Mouse (Mus musculus): ENCODE data around the gene Has1.
A peak's percentile ranks its signal among the peaks of the same experiment; 100 is the strongest.
"Not testable (repeated sequence)": the region's sequence is repeated elsewhere in the genome, so short reads cannot be mapped to it uniquely, and the experiment has no call there.

Has1 gene

DNA sequence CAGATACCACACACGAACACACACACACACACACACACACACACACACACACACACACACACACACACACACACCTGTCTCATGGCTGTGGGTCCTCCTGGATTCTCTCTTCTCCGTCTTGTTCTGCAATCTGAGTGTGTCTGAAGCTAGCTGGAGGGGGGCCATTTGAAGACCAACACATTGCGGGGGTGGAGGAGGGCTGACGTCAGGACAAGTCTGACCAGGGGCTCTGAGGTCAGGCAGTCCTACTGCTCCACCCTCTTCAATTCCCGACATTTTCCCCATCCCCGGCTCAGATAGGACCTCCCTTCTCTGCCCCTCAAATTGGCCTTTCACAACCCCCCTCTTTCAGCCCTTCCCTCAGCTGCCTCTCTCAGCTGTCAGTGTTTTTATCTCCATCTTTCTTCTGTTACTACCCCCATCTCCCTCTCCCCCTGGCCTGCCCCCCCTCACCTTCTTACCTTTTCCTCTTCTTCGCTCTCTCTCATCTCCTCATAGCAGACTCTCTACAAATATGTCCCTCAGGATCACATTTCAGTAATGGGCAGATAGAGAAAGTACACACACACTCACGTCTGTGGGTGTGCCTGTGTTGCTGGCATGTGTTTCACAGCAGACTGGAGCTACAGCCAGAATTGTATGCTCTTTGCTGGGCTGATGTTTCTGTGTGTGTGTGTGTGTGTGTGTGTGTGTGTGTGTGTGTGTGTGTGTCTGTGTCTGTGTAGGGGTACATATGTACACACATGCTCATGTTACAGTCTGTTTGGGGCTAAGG, at the start of gene Has1:
Has1 (minus strand) TSS at position 142 of the 775 bp plus-strand sequence.
- no peak for DNase-seq

DNA sequence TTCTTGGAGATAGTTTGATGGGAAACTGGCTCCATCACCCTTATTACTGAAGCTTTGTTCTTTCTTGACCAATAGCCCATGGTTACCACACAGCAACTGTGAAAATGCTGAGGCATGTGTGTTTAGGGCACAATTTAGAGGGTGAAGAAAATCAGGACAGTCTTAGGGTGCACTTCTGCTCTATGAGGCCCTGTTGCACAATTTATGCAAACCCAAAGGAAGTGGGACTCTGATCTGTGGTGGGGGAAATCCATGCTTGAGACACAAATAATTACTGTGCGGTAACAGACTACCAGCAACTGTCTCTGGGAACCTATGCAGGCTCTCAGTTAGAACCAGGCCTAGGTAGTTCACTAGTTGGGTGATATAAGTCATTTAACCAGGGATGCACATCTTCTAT, 45.8 kb upstream of the Has1 start:
- DNase-seq: no peak

DNA sequence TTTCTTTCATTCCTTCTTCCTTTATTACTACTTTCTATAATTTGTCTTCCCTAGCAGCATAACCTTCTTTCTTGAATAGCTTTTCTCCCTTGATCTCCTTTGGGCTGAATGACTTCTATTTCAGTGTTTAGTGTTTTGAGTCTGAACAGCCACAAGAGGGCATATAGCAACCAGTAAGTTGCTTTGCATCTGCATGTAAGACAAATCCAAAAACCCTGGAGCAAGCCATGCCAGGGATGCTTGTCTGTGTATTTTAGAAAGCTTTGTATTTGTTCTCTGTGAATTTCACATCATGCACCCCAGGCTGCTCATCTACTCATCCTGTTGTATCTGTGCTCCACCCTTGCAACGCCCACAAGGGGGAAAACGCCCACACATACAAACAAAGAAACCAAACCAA, 44.3 kb upstream of the Has1 start:
- peak; percentile 44 for DNase-seq

DNA sequence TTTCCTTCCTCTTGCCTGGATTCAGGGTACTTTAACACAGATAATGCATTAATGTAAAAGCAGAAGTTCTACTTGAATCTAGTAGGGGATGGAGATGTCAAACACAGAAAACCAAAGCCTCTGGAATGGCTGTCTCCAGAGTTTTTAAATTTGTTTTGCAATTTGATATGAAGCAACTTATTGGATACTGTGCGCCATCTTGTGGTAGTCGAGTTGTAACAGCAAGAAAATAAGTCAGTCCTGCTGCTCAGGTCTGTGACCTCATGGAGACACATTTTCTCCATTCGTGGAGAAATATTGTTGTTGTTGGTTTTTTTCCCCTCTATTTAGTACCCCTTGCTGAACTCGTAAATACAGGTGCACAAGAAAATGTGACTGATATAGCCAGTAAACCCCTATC, 41.0 kb upstream of the Has1 start:
- peak; percentile 78 for DNase-seq

DNA sequence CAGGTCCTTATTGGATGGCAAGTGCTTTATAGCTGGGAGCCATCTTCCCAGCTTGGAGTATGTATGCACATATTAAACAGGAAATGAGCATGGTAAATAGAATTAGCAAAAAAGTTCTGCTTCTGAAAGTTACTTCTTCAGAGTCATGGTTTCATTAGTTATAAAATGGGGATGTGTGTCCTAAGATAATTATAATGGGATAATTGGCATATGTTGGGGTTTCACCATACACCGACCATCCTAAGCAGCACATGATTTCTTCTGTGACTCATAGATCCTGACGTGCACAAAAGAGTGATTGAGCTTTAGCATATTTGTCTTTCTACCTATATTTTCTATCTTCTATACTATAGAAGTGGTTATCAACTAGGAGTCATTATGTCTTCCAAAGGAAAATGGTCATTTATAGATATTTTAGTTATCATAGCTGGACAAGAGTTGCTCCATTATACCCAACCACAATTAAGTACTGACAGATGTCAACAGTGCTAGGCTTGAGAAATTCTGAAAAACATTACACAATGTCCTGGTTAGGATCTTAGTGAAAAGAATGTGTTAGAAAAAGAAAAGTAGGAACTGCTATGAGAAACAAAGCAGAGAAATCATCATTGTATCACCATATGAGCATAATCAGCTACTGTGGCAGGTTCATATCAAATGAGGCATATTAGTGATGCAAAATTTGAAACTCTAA, 34.9 kb upstream of the Has1 start:
- DNase-seq: no peak

DNA sequence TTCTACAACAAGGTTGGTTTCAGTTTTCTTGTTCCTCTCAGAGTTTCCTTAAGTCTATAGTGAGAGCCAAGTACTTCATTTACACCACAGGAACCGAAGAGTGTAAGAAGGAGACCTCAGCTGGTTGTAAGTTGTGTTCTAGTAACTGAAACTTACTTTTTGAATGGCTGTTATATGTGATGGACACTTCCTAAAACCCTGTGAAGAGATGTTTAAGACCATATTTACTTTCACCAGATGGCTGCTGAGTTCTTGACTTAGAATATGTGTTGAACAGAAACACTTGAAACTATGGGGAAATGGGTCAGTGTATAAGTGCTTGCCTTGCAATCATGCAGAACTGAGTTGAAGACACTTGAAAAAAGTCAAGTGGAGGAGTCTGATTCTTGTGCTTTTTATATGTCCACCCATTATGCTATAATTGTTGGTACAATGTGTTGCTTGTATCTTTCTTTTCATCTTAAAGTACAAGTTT, 32.8 kb upstream of the Has1 start, which contains the start of the genes Fpr2 and Fpr3:
Fpr2 (plus strand) TSS at position 51 of the 475 bp plus-strand sequence.
Fpr3 (plus strand) TSS at position 79 of the 475 bp plus-strand sequence.
- DNase-seq: no peak

DNA sequence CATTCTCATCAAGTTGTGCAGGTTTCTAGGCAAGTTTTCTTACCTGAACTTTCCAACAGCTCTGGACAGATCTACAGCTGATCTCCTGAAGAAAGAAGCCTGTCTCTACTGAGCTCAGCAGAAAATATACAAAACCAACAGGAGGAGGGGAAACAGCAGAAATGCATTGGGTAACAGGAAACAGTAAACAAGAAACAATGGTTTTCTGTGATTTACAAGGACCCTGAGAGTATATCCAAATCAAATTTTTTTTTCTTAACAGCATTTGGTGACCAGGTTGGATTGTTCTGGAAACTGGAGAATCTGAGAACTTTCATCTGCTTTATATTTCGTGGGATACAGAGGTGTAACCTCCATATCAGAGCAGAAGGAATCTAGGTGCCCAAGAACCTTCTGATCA, 28.8 kb upstream of the Has1 start, which contains the start of gene Fpr1:
Fpr1 (minus strand) TSS at position 101 of the 400 bp plus-strand sequence.
- no peak for DNase-seq

DNA sequence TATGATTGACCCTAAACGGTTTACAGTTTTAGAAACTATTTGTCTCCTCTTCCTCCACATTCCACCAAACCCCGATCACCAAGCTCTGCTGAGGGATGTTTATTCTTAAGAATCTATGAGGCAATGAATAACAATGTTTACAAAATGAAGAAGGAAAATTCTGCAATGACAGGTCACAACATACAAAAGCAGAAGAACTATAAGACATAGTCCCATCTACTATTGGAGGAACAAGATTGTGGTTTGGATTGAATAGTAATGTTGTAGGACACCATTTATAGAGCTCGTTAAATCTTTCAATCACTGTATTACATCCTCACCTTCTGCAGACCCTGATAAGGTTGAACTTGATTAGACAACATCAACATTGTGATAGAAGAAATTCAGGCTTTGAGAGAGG, 27.7 kb upstream of the Has1 start:
- DNase-seq: no peak

DNA sequence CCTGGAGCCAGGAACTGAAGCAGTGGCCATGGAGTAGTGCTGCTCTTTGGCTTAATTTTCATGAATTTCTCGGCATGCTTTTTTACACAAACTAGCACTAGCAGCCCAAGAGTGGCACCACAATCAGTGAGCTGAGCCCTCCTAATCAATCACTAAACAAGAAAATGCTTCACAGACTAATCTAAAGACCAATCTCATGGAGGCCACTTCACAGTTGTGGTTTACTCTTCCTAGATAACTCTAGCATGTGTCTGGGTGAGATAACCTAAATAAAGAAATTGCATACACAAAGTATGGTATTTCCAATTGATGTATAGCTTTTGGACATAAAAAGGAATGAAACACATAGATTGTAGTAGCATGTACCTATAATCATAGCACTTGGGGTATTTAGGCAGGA, 24.3 kb upstream of the Has1 start:
- DNase-seq: no peak

DNA sequence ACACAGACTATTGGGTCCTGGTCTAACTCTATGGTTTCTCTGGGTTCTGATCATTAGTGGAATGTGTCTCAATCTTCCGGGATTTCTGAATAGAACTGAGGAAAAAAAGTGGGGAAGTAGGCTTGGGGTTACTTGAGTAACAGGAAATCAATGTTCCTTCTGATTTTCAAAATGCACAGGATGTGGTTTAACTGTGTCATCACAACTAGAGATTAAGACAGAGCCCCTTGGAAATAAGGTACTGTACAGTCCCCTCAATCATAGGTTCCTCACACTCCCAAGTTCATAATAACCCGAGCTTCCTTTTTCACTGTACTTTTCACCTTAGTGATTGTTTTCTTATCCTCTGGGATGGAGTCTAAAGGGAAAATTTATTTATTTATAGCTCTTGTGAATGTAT, 16.7 kb upstream of the Has1 start:
- DNase-seq: no peak

DNA sequence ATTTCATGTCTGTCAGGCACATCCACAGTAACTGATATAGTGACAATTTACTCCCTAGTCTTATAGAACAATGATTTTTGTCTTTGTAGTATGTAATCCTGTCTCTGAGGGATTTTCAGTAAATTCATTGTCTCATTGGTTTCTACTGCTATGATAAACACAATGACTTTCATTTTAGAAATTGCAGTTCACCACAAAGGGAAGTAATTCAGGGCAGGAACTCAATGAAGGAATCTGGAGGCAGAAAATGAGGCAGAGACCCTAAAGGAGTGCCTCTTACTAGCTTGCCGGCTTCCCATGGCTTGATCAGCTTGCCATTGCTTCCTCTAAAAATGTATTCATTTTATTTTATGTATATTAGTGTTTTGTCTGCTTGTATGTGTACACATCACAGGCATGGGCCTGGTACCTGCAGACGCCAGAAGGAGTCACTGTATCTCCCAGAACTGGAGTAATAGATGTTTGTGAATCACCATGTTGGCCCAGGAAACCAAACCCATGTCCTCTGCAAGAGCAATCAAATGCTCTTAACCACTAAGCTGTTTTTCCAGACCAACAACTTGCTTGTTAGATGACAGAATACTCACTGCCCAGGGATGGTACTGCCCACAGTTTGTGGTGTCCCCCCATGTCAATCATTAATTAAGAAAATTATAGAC, 16.0 kb upstream of the Has1 start:
- DNase-seq: no peak

DNA sequence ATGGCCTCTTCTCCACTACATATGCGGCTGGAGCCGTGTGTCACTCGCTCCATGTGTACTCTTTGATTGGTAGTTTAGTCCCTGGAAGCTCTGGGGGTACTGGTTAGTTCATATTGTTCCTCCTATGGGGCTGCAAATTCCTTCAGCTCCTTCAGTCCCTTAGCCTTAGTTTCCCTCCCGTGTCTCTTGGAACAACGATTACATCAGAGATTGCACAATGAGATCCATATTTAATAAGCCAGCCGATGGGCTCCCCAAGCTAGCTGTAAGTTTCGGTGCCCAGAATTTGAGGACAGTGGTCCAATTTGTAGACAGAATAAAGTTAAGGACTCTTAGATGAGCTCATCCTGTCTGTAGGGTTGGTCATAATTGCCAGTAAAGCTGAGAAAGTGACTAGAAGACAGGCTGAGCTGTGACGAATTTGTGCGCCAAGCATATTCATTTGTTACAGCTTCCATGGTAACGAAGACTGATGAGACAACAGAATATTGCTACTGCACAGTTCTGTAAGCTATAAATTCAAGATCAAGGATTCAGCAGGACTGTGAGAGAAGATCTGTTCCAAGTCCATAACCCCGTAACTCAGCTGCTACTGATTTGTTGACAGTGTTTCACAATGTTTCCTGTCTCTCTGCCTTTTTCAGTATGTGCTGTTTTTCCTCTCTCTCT, 11.9 kb upstream of the Has1 start:
- DNase-seq: no peak

DNA sequence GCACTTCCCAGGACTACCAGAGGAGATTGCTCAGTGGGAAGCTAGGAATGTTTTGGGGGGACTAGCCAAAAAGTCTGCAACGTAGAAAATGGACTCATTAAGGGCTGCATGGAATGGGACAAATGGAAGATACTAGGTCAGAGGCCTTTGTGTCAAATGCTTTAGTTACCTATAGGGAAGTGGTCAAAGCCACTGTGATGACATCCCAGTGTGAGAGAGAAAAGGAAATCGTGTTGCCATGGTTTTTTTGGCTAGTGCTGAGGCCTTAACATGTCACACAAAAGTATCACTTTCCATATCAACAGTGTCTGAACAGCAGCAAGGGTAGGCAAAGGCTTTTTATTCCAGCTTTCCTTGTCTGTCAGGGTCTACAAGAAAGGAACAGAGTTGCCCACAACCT, 10.2 kb upstream of the Has1 start:
- no peak for DNase-seq

DNA sequence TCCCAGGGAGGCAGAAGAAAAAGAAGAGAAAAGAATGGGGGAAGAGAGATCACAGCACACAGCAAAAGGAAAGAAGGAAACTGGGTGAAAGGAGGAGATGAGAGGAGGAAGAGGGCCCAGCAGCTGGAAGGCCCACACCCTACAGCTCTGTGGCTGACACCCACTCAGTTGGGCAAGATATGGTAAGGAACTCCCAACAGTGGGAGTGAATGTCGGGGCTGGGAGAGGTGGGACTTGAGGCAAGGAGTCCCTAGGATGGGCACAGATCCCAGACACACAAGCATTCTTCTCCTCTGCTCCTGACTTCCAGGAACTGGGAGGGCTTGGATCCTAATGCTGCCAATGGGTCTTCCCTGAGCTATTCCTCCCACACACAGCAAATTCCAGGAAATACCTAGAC, 7.4 kb upstream of the Has1 start:
- no peak for DNase-seq

DNA sequence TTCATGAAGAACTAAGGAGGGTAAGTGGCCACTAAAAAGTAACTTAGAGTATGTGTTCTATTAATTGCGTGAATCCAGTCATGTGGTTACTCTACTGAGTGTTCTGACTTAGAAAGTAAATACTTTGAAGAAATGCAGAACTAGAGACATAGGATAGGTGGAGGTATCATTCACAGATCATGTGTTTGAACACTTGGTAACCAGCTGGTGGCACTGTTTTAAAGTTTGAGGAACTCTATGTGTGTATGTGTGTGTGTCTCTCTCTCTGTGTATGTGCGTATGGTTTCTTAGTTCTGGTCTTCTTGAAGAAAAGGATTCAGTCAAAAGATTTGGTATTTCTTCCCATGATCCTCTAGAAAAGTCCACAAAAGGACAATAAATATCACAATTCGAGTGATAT, 5.1 kb upstream of the Has1 start:
- no peak for DNase-seq

DNA sequence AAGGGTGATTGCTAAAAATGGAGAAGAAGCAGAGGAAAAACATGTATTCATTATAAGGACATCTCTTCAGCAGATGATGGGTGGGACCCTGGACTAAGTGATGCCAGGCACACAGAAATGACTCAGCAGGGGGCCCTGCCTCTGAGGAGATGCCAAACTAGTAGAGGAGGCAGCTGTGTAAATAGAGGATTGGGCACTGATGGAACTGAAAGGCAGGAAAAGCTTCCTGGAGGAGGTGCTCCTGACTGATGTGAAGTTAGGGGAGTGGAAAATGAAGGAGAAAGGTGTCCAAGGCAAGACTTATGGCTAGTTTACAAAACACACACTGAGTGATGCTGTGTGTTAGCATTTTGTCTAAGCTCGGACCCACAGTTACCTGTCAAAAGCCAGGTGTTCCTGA, 2.4 kb upstream of the Has1 start:
- no peak for DNase-seq

DNA sequence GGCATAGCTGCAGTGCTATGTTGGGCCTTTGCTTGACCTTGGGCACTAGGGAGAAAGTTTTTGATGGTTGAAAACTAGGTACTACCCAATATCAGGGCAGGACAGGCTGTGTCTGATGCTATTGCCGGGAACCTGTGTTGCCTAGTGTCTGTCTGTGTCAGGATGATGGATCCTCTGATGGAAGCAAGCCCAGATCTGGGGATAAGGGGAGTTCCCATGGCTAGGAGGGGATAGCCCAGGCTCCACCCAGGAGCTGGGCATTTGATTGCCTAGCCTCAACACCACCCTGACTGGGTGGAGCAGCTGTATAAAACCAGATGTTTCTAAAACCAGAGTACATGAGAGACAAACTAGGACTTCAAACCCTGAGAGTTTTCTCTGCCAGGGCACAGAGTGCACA, 1.6 kb upstream of the Has1 start:
- no peak for DNase-seq

DNA sequence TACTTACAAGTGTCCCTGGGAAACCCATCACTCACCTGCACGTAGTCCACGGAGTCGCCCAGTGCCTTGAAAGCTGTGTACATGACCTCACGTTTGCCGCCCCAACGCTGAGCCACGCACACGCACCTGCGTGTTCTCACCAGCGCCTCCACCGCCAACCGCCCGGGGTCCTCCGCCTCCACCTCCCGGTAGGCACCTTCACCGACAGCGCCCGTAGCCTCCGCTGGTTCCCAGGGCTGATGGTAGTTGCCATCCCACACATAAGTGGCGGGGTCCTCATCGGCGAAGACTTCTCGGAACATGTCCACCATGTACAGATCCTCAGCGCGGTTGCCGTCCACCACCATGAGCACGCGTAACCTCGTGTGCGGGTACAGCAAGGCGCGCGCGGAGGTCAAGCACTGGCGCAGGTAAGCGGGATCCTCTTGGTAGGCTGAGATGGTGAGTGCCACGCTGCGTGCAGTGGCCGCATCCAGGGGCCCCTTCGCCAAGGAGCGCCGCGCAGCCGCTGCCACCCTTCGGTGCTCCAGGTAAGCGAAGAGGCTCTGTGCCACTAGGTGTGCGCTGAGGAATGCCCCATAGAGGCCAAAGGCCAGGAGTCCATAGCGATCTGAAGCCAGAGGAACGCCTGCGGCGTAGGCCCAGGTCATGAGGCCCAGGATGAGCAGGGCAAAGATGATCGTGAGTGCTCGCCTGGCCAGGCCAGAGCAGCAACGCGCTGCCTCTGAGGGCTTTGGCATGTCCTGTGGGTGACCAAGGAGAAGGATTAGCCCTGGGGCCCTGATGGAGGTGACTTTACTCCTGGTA, 4.9 kb downstream of the Has1 start:
- no peak for DNase-seq

DNA sequence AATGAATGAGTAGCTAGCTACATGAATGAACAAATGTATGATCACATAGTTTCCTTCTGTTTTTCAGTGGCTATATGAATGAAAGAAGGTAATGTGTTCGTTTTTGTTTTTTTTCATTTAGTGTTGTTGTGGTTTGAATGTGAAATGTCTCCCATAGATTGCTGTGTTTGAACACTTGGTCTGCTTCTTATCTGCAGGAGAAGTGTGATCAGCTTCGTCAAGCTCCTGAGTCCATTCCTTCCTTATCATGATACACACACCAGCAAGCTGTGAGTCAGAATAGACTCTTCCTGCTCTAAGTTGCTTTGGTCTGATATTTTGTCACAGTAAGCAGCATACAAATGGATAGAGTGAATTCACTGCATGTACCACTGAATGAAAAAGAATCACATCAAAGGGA, 6.0 kb downstream of the Has1 start:
- no peak for DNase-seq

DNA sequence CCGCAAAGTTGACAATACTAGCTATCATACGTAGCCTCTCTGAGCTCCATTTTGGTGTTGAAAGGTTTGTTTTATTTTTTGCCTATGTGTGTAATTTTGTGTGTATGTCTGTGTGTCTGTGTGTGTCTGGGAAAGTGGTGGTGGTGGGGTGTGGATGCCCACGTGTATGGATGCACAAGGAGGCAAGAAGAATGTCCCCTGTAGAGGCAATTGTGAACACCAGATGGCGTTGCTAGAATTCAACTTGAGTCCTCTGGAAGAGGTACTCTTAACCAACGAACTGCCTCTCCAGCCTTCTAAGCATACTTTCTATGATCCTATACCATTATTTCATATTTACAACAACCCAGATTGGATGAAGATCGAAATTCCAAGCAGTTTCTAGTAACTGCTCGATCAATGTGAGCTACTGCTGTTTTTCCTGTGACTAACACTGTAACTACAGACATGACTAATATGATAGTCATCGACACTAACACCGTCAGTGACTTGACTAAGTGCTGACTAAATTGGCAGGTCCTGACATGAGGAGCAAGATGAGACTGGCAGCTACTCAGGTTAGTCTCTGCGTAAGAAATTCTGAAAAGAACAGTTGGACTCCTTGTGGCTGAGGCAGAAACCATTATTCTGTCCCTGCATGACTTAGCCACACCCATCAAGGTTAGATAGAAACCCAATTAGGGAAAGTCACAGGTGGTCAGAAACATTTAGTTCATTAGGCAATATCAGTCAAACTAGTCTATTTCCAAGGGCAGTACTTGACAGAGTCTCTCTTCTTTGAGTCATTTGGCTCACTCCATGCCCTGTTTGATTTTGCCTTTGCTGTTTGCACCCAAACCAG, 9.6 kb downstream of the Has1 start:
- DNase-seq: peak; percentile 26

DNA sequence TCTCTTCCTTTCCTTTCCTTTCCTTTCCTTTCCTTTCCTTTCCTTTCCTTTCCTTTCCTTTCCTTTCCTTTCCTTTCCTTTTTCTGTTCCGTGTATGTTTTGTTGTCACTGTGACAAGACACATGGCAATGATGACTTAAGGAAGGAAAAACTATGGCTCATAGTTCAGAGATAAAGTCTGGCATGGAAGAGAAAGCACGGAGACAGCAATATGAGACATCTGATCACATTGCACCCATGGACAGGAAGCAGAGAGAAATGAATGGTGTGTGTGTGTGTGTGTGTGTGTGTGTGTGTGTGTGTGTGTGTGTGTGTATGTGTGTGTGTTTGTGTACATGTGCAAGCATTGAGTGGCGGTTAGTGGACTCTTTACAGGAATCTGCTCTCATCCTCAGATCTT, 10.4 kb downstream of the Has1 start:
- not testable (repeated sequence) for DNase-seq

Data from retina, postnatal 1 day (tissue).